Mouse (Mus musculus) liver, adult 2 months (tissue): ENCODE measurements around the gene Rps8. TPM values are rescaled to one million over a fixed set of nuclear protein-coding genes. Genes with fewer than 3 reads are reported as not detected.

ENCODE experiments used
- DNase-seq: peaks from one replicate; pipeline ENCODE4 v3.0.0-alpha.2; 2011; ENCODE audit warnings: low read depth, low spot score; ENCODE audit errors: extremely low read depth
- H3K27ac ChIP-seq: fragments of 200-500 bp; replicated peaks from 2 replicates; pipeline ENCODE4 v1.5.1; 2012; ENCODE audit warnings: low read depth, mild to moderate bottlenecking, control low read depth, inconsistent platforms, low read length; ENCODE audit not compliant: insufficient read depth
- H3K27me3 ChIP-seq: fragments of 200-500 bp; 2 replicates; pipeline ENCODE4 v1.6.1; 2012; ENCODE audit warnings: mild to moderate bottlenecking, moderate library complexity, low read length, inconsistent platforms; ENCODE audit not compliant: control insufficient read depth, insufficient read depth
- H3K36me3 ChIP-seq: fragments of 200-500 bp; 2 replicates; pipeline ENCODE4 v1.6.1; 2012; ENCODE audit warnings: low read length, inconsistent platforms; ENCODE audit not compliant: control insufficient read depth, insufficient read depth
- H3K4me1 ChIP-seq: fragments of 200-500 bp; 2 replicates; pipeline ENCODE4 v1.6.1; 2011; ENCODE audit warnings: low read length; ENCODE audit not compliant: control insufficient read depth, insufficient read depth
- H3K4me3 ChIP-seq: fragments of 200-500 bp; 2 replicates; pipeline ENCODE4 v1.5.1; 2011; ENCODE audit warnings: low read depth, mild to moderate bottlenecking, control low read depth, low read length, moderate library complexity; ENCODE audit not compliant: insufficient read depth
- H3K79me2 ChIP-seq: fragments of 200-500 bp; 2 replicates; pipeline ENCODE4 v1.6.1; 2012; ENCODE audit warnings: inconsistent platforms, mild to moderate bottlenecking, low read length, moderate library complexity; ENCODE audit not compliant: control insufficient read depth, insufficient read depth
- H3K9ac ChIP-seq: fragments of 200-500 bp; 2 replicates; pipeline ENCODE4 v1.6.1; 2012; ENCODE audit warnings: low read depth, mild to moderate bottlenecking, control low read depth, inconsistent platforms, low read length
- CTCF ChIP-seq: fragments of 200-500 bp; IDR thresholded peaks from 2 replicates; pipeline ENCODE4 v1.5.1; 2011; ENCODE audit warnings: low read depth, low read length, control low read depth
- POLR2A ChIP-seq: fragments of 200-500 bp; IDR thresholded peaks from 2 replicates; pipeline ENCODE4 v1.6.1; 2011; ENCODE audit warnings: low read length, control low read depth; ENCODE audit not compliant: insufficient read depth; ENCODE audit errors: extremely low read depth
- WGBS: fragments of 180-500 bp; shearing (Covaris S2); methylation state at CpG from one replicate; pipeline ENCODE4 v1.1.7; 2018; 5-methylcytosine and 5-hydroxymethylcytosine counted together
- polyA plus RNA-seq: library from polyadenylated mRNA; depleted of rRNA; stranded (reverse); fragments of >200 nt; gene quantifications from 2 replicates; pipeline ENCODE4 v1.2.3, GENCODE M21; 2012; rRNA removed
- total RNA-seq: library from RNA; depleted of rRNA; stranded (reverse); fragments of >200 nt; gene quantifications from 2 replicates; pipeline ENCODE4 v1.2.3, GENCODE M21; 2014; rRNA removed

Rps8 gene
- total and polyA plus RNA-seq, 2 experiments, result 370 to 449 TPM

- H3K4me3 ChIP-seq, result no peak overlapping the region
- H3K79me2 ChIP-seq, result no peaks in the 10 kb centered on the region
- no peak overlapping the region for H3K27ac ChIP-seq
- H3K4me1 ChIP-seq, result no peaks in the 10 kb centered on the region
- H3K36me3 ChIP-seq, result no peaks in the 10 kb centered on the region
- DNase-seq, result no peak
- H3K9ac ChIP-seq, result no peak overlapping the region
- H3K27me3 ChIP-seq, result no peaks in the 10 kb centered on the region
- 90% methylated on average over 18 of the region's 18 CpGs for WGBS
- TF ChIP-seq CTCF (no peak), POLR2A (no peak)
These were observed 48.1 kb downstream of the Rps8 start for GRCm38 (mm10) chr4:117107813-117108523.

GRCm38 (mm10) chr4:117105127-117105526 lies 50.9 kb downstream of the Rps8 start:
- DNase-seq, result no peak
- no peaks in the 10 kb centered on the region for H3K36me3 ChIP-seq
- H3K9ac ChIP-seq, result no peak overlapping the region
- no peaks in the 10 kb centered on the region for H3K4me1 ChIP-seq
- no peak for TF ChIP-seq POLR2A
- no peak for TF ChIP-seq CTCF
- no peaks in the 10 kb centered on the region for H3K79me2 ChIP-seq
- no peak overlapping the region for H3K27ac ChIP-seq
- 92% methylated on average over 10 of the region's 10 CpGs for WGBS
- no peak overlapping the region for H3K4me3 ChIP-seq
- H3K27me3 ChIP-seq, result no peaks in the 10 kb centered on the region

GRCm38 (mm10) chr4:117104672-117105071 lies 51.4 kb downstream of the Rps8 start:
- Histone ChIP-seq H3K36me3 (no peaks in the 10 kb centered on the region), H3K27me3 (no peaks in the 10 kb centered on the region), H3K79me2 (no peaks in the 10 kb centered on the region), H3K4me1 (no peaks in the 10 kb centered on the region), H3K4me3 (no peak overlapping the region), H3K9ac (no peak overlapping the region), H3K27ac (no peak overlapping the region)
- WGBS, result 84% methylated on average over 10 of the region's 10 CpGs
- no peak for TF ChIP-seq POLR2A
- no peak for TF ChIP-seq CTCF
- DNase-seq, result no peak

Other genes with a start within 250 kb of the Rps8 start
- 87.9 and 97.6 TPM in 2 replicates for gene Urod, start 161.8 kb downstream of the Rps8 start, total RNA-seq
- gene Urod, start 161.8 kb downstream of the Rps8 start, polyA plus RNA-seq, result 89.0 and 104 TPM in 2 replicates
- 22.6 and 23.7 TPM in 2 replicates for gene Hectd3, start 160.9 kb downstream of the Rps8 start, total RNA-seq
- gene Hectd3, start 160.9 kb downstream of the Rps8 start, polyA plus RNA-seq, result 57.6 and 83.2 TPM in 2 replicates
- gene Eif2b3, start 136.8 kb downstream of the Rps8 start, total RNA-seq, result 8.0 and 9.5 TPM in 2 replicates
- 3.9 and 4.5 TPM in 2 replicates for gene Eif2b3, start 136.8 kb downstream of the Rps8 start, polyA plus RNA-seq
- 0.18 and 0.34 TPM in 2 replicates for gene Ptch2, start 60.2 kb downstream of the Rps8 start, total RNA-seq
- 1.0 and 1.4 TPM in 2 replicates for gene Ptch2, start 60.2 kb downstream of the Rps8 start, polyA plus RNA-seq
- gene Btbd19, start 30.5 kb downstream of the Rps8 start, total RNA-seq, result 0.67 and 0.74 TPM in 2 replicates
- gene Btbd19, start 30.5 kb downstream of the Rps8 start, polyA plus RNA-seq, result 0.86 and 1.8 TPM in 2 replicates
- gene Tctex1d4, start 29.4 kb downstream of the Rps8 start, total RNA-seq, result not detected in 2 replicates
- gene Tctex1d4, start 29.4 kb downstream of the Rps8 start, polyA plus RNA-seq, result 0.17 TPM in 1 of 2 replicates, not detected in the other
- gene Plk3, start 22.3 kb downstream of the Rps8 start, total RNA-seq, result 10.7 and 19.5 TPM in 2 replicates
- 21.2 and 31.7 TPM in 2 replicates for gene Plk3, start 22.3 kb downstream of the Rps8 start, polyA plus RNA-seq
- 0.18 and 0.67 TPM in 2 replicates for gene Kif2c, start 26.4 kb upstream of the Rps8 start, total RNA-seq
- gene Kif2c, start 26.4 kb upstream of the Rps8 start, polyA plus RNA-seq, result 0.05 TPM in 1 of 2 replicates, not detected in the other
- 32.1 and 49.6 TPM in 2 replicates for gene Tmem53, start 95.7 kb upstream of the Rps8 start, total RNA-seq
- gene Tmem53, start 95.7 kb upstream of the Rps8 start, polyA plus RNA-seq, result 110 and 121 TPM in 2 replicates
- gene Armh1, start 95.9 kb upstream of the Rps8 start, total RNA-seq, result not detected in 2 replicates
- gene Armh1, start 95.9 kb upstream of the Rps8 start, polyA plus RNA-seq, result not detected in 2 replicates